9 mouse cellular contexts compared by ENCODE assay signal in the genomic region with DNA sequence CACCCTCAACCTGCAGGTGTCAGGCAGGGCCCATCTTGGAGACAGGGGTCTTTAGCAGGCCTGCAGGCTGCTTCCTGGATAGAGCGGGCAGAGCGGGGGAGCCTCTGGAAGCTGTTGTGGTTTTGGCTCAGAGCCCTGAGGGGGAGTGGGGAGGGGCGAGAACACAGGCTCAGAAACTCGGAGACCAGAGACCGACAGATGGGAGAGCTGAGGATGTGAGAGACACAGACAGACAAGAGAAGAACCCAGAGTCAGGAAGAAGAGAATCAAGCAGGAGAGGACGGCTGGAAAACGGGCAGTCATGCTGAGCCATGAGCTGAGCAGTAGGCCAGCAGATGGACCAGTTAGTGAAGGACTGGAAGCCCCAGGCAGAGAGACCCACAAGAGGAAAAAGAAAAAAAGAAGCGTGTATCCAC. TPM values are rescaled to one million over a fixed set of nuclear protein-coding genes. Genes with fewer than 3 reads are reported as not detected.
DNase-seq lines count a peak whose midpoint lies in the region; ATAC-seq and TF ChIP-seq lines count a peak whose summit lies in the region.
"Had no signal": no experiment of that assay in that cellular context is flagged by ENCODE, and none has a peak within 500 bp of the region (broad histone marks: within the 10 kb centered on the region; RNA-seq: fewer than 3 reads in every experiment).

No protein-coding gene starts in this region.

- ATAC-seq in neural tube, embryonic 13.5 days (ENCODE audit: low read depth), result no peak

- no peaks in the 10 kb centered on the region for H3K9me3 ChIP-seq in neural tube, embryonic 13.5 days
- H3K9me3 ChIP-seq: embryonic facial prominence, embryonic 15.5 days had no signal

- peaks cover 44% of the 10 kb centered on the region for H3K4me1 ChIP-seq in neural tube, embryonic 13.5 days (replicated peaks)

- peak overlapping the region; percentile 73 for H3K27ac ChIP-seq in neural tube, embryonic 13.5 days (replicated peaks)
- H3K27ac ChIP-seq: embryonic facial prominence, embryonic 15.5 days had no signal

- H3K4me2 ChIP-seq in neural tube, embryonic 13.5 days, result no peak overlapping the region
- H3K4me2 ChIP-seq: embryonic facial prominence, embryonic 15.5 days had no signal

- no peak overlapping the region for H3K9ac ChIP-seq in neural tube, embryonic 13.5 days
- H3K9ac ChIP-seq: embryonic facial prominence, embryonic 15.5 days had no signal

- H3K27me3 ChIP-seq in neural tube, embryonic 13.5 days, result peaks cover 5% of the 10 kb centered on the region

- H3K4me3 ChIP-seq in neural tube, embryonic 13.5 days, result no peak overlapping the region
- H3K4me3 ChIP-seq: embryonic facial prominence, embryonic 15.5 days had no signal

- no peak for TF ChIP-seq POLR2A in brain, embryonic 14.5 days (IDR thresholded peaks at IDR 0.05; ENCODE audit: borderline replicate concordance, extremely low read depth, insufficient read depth, insufficient read length, poor library complexity, severe bottlenecking)

- H3K36me3 ChIP-seq in neural tube, embryonic 13.5 days, result no peaks in the 10 kb centered on the region
- H3K36me3 ChIP-seq: embryonic facial prominence, embryonic 15.5 days had no signal

- no peak for TF ChIP-seq CTCF in brain, embryonic 14.5 days (IDR thresholded peaks at IDR 0.05; ENCODE audit: borderline replicate concordance, extremely low read depth, insufficient read depth, insufficient read length)

- 41% methylated on average over 8 of the region's 8 CpGs for WGBS in neural tube, embryonic 13.5 days

- DNase-seq in kidney, postnatal 10 days, result peak; percentile 65
- no peak for DNase-seq in kidney, adult 8-10 months
- DNase-seq in brain, embryonic 14.5 days (ENCODE audit: low read depth), result peak; percentile 94
- DNase-seq in frontal cortex, postnatal 10 days (ENCODE audit: low spot score in 2 of 2), result peak; percentile 52 to 68
- DNase-seq in adrenal gland, postnatal 25 days, result no peak
- DNase-seq in adrenal gland, postnatal 14 days, result no peak
- no peak for DNase-seq in adipocyte (ENCODE audit: low spot score)

RNA-seq across cellular contexts. Expression of a gene that starts 14.2 kb away (rescaled TPM):
- 12.0 and 18.3 TPM in 2 replicates for polyA plus RNA-seq in brain, embryonic 14.5 days (2012; rRNA removed)
- 1.5 and 2.3 TPM in 2 replicates for polyA plus RNA-seq in neural tube, embryonic 13.5 days (2015; fragmentation: Nextera tagmentation; extraction: Ambion mirVana)
- 0.57 and 1.4 TPM in 2 replicates for total RNA-seq in adrenal gland, postnatal 25 days (2021)
- 0.93 and 1.3 TPM in 2 replicates for total RNA-seq in adrenal gland, postnatal 14 days (2021)
- polyA plus RNA-seq: embryonic facial prominence, embryonic 15.5 days had no signal

RNA-seq across cellular contexts. Expression of a gene that starts 19.9 kb away (rescaled TPM):
- 8.3 and 8.8 TPM in 2 replicates for polyA plus RNA-seq in brain, embryonic 14.5 days (2012; rRNA removed)
- 2.4 and 3.4 TPM in 2 replicates for polyA plus RNA-seq in neural tube, embryonic 13.5 days (2015; fragmentation: Nextera tagmentation; extraction: Ambion mirVana)
- 13.6 and 16.0 TPM in 2 replicates for total RNA-seq in adrenal gland, postnatal 25 days (2021)
- 15.3 and 21.3 TPM in 2 replicates for total RNA-seq in adrenal gland, postnatal 14 days (2021)

RNA-seq across cellular contexts. Expression of a gene that starts 30.7 kb away (rescaled TPM):
- 121 and 131 TPM in 2 replicates for polyA plus RNA-seq in brain, embryonic 14.5 days (2012; rRNA removed)
- polyA plus RNA-seq in neural tube, embryonic 13.5 days (2015; fragmentation: Nextera tagmentation; extraction: Ambion mirVana), result 192 and 206 TPM in 2 replicates
- total RNA-seq in adrenal gland, postnatal 25 days (2021), result 163 and 187 TPM in 2 replicates
- 112 and 124 TPM in 2 replicates for total RNA-seq in adrenal gland, postnatal 14 days (2021)

Comparison
In these comparisons a context has a peak if more than half of its experiments do, and no peak if none do; other contexts are left out.
1. DNase-seq: peak in kidney, postnatal 10 days (single experiment), brain, embryonic 14.5 days (single experiment) and frontal cortex, postnatal 10 days (2 of 2); none in kidney, adult 8-10 months (0 of 2), adrenal gland, postnatal 25 days (single experiment), adrenal gland, postnatal 14 days (single experiment) and adipocyte (single experiment).